Mouse (Mus musculus) lung, postnatal 0 days (tissue): ENCODE data around the gene Kazn. TPM values are rescaled to one million over a fixed set of nuclear protein-coding genes. Genes with fewer than 3 reads are reported as not detected.

Source experiments
- ATAC-seq: fragments of 200-750 bp; cut with Nextera tagmentation; 2 replicates; pipeline ENCODE4 v1.8.0; 2017; ENCODE audit warnings: moderate library complexity
- DNase-seq: peaks from one replicate; pipeline ENCODE4 v3.0.0-alpha.2; 2016; ENCODE audit warnings: low spot score
- H3K27ac ChIP-seq: fragments of 300-500 bp; sonication (generic); 2 replicates; pipeline ENCODE4 v1.5.1; 2014; ENCODE audit warnings: antibody characterized with exemption, mild to moderate bottlenecking, low read length, mixed read lengths
- H3K27me3 ChIP-seq: fragments of 300-500 bp; sonication (generic); replicated peaks from 2 replicates; pipeline ENCODE4 v1.6.1; 2014; ENCODE audit warnings: low read length, mixed read lengths; ENCODE audit not compliant: insufficient read depth
- H3K36me3 ChIP-seq: fragments of 300-500 bp; sonication (generic); 2 replicates; pipeline ENCODE4 v1.6.1; 2014; ENCODE audit warnings: low read length, mixed read lengths; ENCODE audit not compliant: insufficient read depth
- H3K4me1 ChIP-seq: fragments of 300-500 bp; sonication (generic); 2 replicates; pipeline ENCODE4 v1.6.1; 2014; ENCODE audit warnings: antibody characterized with exemption, low read depth, low read length, mixed read lengths; ENCODE audit not compliant: insufficient read depth
- H3K4me2 ChIP-seq: fragments of 300-500 bp; sonication (generic); replicated peaks from 2 replicates; pipeline ENCODE4 v1.6.1; 2014; ENCODE audit warnings: low read depth, mild to moderate bottlenecking, low read length, moderate library complexity, mixed read lengths
- H3K4me3 ChIP-seq: fragments of 300-500 bp; sonication (generic); 2 replicates; pipeline ENCODE4 v1.5.1; 2014; ENCODE audit warnings: low read depth, low read length
- H3K9ac ChIP-seq: fragments of 300-500 bp; sonication (generic); replicated peaks from 2 replicates; pipeline ENCODE4 v1.6.1; 2014; ENCODE audit warnings: low read depth, mild to moderate bottlenecking
- H3K9me3 ChIP-seq: fragments of 300-500 bp; sonication (generic); 2 replicates; pipeline ENCODE4 v1.6.1; 2016; ENCODE audit warnings: low read length, mixed read lengths
- CTCF ChIP-seq: IDR thresholded peaks from 2 replicates; pipeline ENCODE4 v1.5.1; 2016; ENCODE audit warnings: antibody characterized with exemption, mild to moderate bottlenecking
- EP300 ChIP-seq: IDR thresholded peaks from 2 replicates; pipeline ENCODE4 v1.6.1; 2016; ENCODE audit warnings: antibody characterized with exemption, mild to moderate bottlenecking, control low read depth
- WGBS: fragments of 180-500 bp; shearing (Covaris S2); extraction: QIAGEN DNeasy Blood & Tissue Kit; methylation state at CpG from one replicate; pipeline ENCODE4 v1.1.7; 2014; 5-methylcytosine and 5-hydroxymethylcytosine counted together
- polyA plus RNA-seq: library from polyadenylated mRNA; unstranded; fragments of >200 nt; fragmentation: Nextera tagmentation; extraction: Ambion mirVana; gene quantifications from 2 replicates; pipeline ENCODE4 v1.2.1, GENCODE M21; 2015

The Kazn gene
- polyA plus RNA-seq, 1 experiment from 2014 or later, result 6.0 TPM

DNA sequence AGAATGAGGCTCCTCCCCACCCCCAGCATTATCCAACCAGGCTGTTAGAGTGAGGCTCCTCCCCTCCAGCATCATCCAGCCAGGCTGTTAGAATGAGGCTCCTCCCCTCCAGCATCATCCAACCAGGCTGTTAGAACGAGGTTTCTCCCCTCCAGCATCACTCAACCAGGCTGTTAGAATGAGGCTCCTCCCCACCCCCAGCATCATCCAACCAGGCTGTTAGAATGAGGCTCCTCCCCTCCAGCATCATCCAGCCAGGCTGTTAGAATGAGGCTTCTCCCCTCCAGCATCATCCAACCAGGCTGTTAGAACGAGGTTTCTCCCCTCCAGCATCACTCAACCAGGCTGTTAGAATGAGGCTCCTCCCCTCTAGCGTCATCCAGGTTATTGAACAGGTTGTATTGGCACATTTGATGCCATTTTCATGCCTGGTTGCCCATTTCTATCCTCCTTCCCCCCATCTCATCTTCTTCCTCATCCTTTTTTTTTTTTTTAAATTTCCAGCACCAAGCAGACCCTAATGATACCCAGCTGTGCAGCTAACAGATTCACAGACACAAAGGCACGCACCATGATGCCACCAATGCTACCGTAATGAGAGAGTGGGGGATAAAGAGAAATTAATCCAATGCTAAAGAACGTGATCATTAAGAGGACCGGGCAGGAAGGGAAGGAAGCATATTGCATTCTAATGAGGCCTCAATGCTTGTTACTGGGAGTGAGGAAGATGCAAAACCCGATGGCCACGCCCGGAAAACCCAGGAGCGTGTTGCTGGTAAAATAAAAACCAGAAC is 35.4 kb upstream of the Kazn start:
- DNase-seq (no peak), ATAC-seq (no peak)
- no peak overlapping the region for H3K9ac ChIP-seq
- no peaks in the 10 kb centered on the region for H3K36me3 ChIP-seq
- H3K9me3 ChIP-seq, result no peaks in the 10 kb centered on the region
- H3K27me3 ChIP-seq, result no peaks in the 10 kb centered on the region
- H3K4me2 ChIP-seq, result no peak overlapping the region
- no peak overlapping the region for H3K27ac ChIP-seq
- H3K4me1 ChIP-seq, result no peaks in the 10 kb centered on the region
- no peak overlapping the region for H3K4me3 ChIP-seq
- 76% methylated on average over 11 of the region's 11 CpGs for WGBS
- TF ChIP-seq EP300 (no peak), CTCF (no peak)

DNA sequence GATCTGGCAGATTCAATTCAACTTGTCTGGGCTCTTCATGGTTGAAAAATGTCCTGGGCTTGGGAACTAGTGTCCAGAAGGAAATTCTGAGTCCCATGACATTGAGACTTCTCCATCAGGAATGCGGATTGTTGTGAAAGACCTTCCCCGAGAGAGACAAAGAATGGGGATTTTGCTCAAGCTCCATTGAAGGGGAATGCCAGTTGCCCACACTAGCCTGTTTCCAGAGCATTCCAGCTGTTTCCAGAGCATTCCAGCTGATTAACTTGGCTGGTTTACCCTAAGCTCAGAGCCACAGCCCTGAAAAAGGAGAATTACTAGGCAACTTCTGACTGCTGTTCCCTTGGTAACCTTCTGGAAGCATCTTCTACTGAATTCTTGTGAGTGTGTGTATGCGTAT is 32.3 kb upstream of the Kazn start:
- H3K4me1 ChIP-seq, result no peaks in the 10 kb centered on the region
- no peak overlapping the region for H3K27ac ChIP-seq
- DNase-seq (peak; percentile 55), ATAC-seq (peak; percentile 44)
- no peaks in the 10 kb centered on the region for H3K9me3 ChIP-seq
- H3K9ac ChIP-seq, result no peak overlapping the region
- no peak for TF ChIP-seq CTCF
- TF ChIP-seq EP300, result no peak
- WGBS, result 72% methylated on average over 3 of the region's 3 CpGs
- H3K36me3 ChIP-seq, result no peaks in the 10 kb centered on the region
- H3K27me3 ChIP-seq, result no peaks in the 10 kb centered on the region
- H3K4me3 ChIP-seq, result no peak overlapping the region
- no peak overlapping the region for H3K4me2 ChIP-seq

DNA sequence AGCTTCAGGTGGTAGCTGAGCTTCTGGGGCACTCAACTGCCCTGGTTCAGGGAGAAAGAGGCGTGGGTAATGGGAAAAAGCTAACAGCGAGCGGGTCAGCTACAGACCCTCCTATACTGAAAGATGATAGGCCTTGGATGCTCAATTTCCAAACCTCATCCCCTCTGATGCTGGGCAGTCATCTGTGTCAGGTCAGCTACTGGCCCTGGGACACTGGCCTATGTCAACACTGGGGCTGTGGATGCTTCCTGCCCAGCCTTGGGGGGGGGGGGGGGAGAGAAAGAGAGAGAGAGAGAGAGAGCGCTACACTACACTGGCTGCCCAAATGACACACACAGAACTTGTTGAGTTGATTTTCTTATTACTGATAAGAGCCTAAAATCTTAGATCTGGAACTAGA is 28.6 kb upstream of the Kazn start:
- Histone ChIP-seq H3K36me3 (no peaks in the 10 kb centered on the region), H3K27me3 (no peaks in the 10 kb centered on the region), H3K9me3 (no peaks in the 10 kb centered on the region), H3K4me1 (no peaks in the 10 kb centered on the region), H3K9ac (no peak overlapping the region), H3K27ac (no peak overlapping the region), H3K4me3 (no peak overlapping the region), H3K4me2 (no peak overlapping the region)
- WGBS, result 65% methylated on average over 4 of the region's 4 CpGs
- no peak for TF ChIP-seq CTCF
- TF ChIP-seq EP300, result no peak
- no peak for ATAC-seq
- no peak for DNase-seq

DNA sequence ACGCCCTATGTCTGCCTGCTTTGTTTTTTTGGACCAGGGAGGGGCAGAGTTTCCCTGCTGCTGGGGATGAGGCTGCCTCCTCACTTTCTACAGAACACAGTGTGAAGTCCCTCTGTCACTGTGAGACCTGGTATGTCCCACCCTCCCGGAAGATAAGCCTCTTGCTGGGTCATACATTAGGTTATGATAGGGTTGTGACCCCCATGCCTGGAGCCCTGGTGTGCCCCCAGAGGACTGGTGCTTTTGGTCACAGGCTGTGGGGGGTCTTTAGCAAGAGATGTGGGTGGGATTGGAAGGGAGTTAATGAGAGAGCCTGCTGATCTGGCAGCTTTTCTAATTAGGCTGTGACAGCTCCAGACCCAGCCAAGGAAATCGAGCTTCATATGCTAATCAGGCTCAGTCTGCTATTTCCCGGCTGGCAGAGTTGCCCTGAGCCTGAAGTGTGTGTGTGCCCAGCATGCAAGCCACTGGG is 28.2 kb upstream of the Kazn start:
- Histone ChIP-seq H3K27ac (no peak overlapping the region), H3K4me2 (no peak overlapping the region), H3K4me1 (no peaks in the 10 kb centered on the region), H3K36me3 (no peaks in the 10 kb centered on the region), H3K9ac (no peak overlapping the region), H3K4me3 (no peak overlapping the region), H3K27me3 (no peaks in the 10 kb centered on the region), H3K9me3 (no peaks in the 10 kb centered on the region)
- TF ChIP-seq EP300, result no peak
- TF ChIP-seq CTCF, result no peak
- WGBS, result 29% methylated on average over 4 of the region's 4 CpGs
- DNase-seq, result no peak
- ATAC-seq, result no peak

- Histone ChIP-seq H3K4me1 (no peaks in the 10 kb centered on the region), H3K27me3 (no peaks in the 10 kb centered on the region), H3K9me3 (no peaks in the 10 kb centered on the region), H3K4me2 (no peak overlapping the region), H3K4me3 (no peak overlapping the region), H3K9ac (no peak overlapping the region), H3K27ac (no peak overlapping the region), H3K36me3 (no peaks in the 10 kb centered on the region)
- no peak for ATAC-seq
- WGBS, result 94% methylated on average over 7 of the region's 7 CpGs
- TF ChIP-seq EP300 (no peak), CTCF (no peak)
- no peak for DNase-seq
Observed at GRCm38 (mm10) chr4:142264335-142264734, 25.1 kb upstream of the Kazn start.

GRCm38 (mm10) chr4:142261725-142262124 is 22.5 kb upstream of the Kazn start:
- TF ChIP-seq EP300, result no peak
- no peak for TF ChIP-seq CTCF
- 41% methylated on average over 4 of the region's 4 CpGs for WGBS

More at GRCm38 (mm10) chr4:142261725-142262124, 22.5 kb upstream of the Kazn start:
- Histone ChIP-seq H3K9me3 (no peaks in the 10 kb centered on the region), H3K27me3 (no peaks in the 10 kb centered on the region), H3K4me3 (no peak overlapping the region), H3K4me1 (no peaks in the 10 kb centered on the region), H3K36me3 (no peaks in the 10 kb centered on the region), H3K9ac (no peak overlapping the region), H3K4me2 (no peak overlapping the region), H3K27ac (no peak overlapping the region)
- no peak for ATAC-seq
- DNase-seq, result no peak
